Mouse (Mus musculus) frontal cortex, postnatal 10 days (tissue): Measurements from ENCODE around the gene Dnajc13.

Experiments used
- DNase-seq, 2 experiments: peaks; one replicate each; pipeline ENCODE4 v3.0.0; 2022; ENCODE audit warnings: low spot score in 2 of 2, mixed read lengths in 1 of 2

Gene Dnajc13

DNA sequence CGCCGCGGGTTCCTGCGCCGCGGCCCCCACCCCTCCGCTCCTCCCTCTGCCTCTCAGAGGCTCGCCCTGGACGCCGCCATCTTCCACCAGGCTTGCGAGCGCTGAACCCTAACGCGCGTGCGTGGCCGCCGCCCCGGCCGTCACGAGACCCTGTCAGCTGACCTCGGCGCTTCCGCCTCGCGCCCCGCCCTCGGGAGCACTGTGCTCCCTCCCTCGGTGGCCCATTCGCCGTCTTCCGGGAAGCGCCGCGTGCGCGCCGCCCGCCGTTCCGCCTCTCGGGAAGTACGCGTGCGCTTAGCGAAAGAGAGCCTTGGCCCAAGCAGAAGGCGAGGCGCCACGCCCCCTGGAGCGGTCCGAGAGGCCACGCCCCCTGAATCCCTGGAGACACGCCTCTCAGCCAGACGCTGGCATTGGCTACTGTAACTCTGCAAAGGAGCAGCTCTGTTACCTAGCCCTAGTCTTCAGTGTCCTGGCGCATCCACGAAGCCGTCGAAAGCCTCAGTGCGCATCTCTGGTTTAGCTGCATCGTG, at the start of gene Dnajc13:
Gene Dnajc13, minus strand, starts transcription at position 108 of the 530 bp plus-strand sequence.
- peak; percentile 97 to 98 for DNase-seq

DNA sequence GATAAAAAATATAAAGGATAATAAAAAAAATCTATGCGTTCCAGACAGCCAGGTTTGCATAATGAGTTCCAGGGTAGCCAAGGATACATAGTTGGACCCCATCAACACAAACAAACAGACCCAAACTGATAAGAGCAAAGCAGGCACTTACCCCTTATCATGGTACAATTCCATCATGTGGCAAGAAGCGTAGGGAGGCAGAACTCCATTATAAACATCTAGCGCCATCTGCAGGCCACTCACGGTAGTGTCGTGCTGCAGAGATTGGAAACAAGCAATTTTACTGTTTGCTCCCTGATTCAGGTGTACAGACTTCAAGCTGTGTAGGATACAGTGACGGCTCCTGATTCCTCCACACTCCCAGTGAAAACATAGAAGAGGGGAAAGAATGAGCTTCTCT, 44.0 kb upstream of the Dnajc13 start:
- peak; percentile 20 to 61 for DNase-seq

DNA sequence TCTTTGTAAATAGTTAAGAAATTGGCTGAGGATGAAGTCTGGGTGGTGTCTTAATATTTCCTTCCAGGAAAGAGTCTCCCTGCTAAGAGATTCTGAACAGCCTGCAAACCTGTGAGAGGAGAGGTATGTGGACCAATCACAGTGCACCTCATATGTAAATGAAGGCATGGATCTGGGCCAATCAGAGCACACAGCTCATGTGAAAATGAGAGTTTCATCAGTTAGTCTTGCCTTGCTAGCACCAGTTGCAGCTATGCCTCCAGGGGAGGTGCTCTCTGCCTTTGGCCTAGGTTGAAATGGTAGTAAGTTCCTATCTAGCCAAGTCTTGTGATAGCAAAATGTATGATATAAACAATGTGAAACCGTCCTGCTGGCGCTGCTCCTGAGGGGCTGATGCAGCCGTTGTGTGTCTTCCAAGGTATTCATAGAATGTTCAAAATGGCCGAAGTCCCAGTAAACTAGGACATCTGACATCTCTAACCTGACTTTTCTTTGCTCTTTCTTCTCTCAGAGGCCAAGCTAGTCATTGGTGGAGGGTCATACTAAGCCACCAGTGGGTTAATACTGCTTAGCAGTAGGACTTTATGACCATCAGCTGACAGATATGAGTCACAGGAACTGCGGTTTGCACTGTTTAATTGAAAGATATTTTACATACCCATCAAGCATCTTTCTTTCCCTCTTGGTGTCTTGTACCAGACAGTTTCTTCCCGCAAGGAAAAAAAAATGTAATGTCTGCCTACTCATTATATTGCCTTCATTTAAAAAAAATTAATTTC, 42.8 kb upstream of the Dnajc13 start:
- no peak for DNase-seq

DNA sequence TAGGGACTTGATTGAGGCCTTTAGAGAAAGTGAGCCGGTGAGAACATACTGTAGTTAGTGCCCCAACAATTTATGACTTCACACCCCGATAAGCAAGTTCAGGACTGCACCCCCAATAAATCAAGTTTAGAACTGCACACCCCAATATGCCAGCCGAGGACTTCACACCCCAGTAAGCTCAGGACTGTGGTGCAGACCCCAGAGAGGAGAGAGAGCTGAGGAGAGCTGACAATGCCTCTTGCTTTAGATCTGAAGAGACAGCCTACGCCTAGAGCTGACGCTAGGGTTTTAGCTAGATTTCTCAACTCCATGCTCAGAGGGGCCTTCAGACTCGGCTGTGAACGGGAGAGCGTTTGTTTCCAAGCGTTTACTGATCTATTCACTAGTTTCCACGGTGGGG, 42.1 kb upstream of the Dnajc13 start:
- DNase-seq: no peak

DNA sequence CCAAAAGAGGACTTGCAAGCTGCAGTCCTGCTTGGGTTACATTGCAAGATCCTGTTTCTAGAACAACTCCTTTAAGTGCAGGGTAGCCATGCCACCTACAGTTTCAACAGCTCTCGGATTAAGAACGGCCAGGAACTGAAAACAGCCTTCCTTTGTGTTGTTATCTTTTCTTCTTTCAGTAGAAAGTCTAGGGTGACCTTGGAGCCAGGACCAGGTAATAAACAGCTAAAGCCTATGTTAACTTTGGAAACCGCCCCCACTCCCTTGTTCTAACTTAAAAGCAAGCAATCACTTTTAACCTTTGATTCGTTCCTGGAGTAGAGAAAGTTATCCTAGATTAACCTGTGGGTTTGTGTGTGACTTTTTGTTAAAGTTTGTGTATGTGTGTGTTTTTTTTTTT, 41.6 kb upstream of the Dnajc13 start:
- no peak for DNase-seq

DNA sequence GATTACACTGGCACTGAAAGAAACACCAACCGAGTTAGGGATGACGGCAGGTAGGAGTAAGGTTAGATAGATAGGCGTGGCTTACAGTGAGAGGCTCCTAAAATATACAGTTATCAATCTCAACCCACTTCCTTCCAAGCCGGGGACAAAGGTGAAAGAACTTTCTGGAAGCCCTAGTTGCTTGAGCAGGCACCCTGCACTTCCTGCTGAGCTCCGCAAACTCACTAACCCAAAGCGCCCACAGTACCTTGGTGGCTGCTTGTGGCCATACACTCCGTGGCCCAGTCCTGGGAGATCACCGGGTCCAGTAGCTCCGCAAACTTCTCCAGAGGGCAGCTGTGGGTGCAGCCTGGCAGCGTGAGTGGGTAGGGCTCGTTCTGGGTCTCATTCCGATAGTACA, 37.8 kb upstream of the Dnajc13 start:
- DNase-seq: no peak

DNA sequence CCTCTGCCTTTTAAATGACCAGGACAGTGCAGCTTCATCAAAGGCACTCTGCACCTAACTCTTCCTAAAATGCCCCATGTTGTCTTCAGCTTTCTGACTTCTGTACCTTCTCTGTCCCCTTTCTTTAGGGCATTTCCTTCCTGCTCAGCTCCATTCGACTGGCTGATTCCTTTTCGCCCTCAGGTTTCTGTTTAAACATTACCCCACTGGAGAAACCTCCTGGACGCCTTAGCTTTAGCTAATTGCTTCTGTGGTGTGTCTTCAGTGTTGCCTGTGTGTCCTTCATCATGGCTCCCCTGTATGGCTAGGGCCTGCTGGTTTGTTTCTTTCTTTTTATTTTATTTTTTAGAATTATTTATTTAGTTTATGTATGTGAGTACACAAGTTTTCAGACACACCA, 34.3 kb upstream of the Dnajc13 start:
- DNase-seq: no peak

DNA sequence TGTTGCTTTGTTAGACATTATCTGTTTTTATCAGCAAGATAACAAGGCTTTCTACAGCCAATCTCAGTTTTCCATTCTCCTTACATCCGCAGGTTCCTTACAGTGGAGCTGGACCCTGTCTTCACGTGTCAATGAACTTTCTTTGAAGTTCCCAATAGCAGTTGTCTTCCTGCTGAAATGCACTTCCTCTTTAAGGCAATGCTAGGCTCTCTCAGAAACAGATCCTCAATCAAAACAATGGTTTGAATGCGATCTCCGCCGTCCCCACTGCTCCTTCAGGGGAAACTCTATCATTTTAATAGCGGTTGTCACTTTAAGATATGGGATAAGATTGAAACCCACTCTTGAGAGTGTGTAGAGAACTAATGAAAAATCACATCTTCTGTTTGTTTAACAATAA, 22.2 kb upstream of the Dnajc13 start:
- DNase-seq: no peak

DNA sequence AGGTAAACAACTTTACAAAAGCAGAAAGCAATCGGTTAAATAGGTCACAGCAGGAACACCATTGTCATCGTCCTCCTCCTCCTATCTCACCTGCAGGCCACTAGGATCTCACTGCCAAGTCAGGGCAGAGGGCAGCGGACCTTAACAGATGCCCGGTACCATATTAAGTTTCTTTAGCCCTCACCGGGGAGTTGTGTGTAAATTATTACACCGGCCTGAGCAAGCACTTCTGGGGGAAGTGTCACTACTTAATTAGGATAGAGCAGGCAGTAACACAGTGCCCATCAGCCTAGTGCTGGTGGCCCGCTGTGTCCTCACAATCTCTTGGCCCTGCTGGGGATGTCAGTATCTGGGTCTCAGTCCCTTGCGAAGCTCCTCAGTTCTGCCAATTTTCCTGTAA, 19.8 kb upstream of the Dnajc13 start:
- DNase-seq: no peak

DNA sequence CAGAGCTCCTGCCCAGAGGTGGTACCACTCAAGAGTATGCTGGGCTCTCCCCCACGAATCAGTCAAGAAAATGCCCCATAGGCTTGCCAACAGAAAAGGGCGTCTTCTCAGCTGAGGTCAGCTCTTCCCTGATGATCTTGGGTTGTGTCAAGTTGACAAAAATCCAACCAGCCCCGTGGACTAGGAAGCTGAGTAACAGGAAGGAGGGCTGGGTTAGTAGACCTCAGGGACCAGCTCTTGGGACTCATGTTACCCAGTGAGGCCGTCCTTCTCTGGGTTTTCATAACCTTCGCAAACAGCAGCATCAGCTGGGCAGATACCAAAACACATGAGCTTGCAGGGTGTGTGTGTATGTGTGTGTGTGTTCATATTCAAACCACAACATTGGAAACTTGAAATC, 19.0 kb upstream of the Dnajc13 start:
- no peak for DNase-seq

DNA sequence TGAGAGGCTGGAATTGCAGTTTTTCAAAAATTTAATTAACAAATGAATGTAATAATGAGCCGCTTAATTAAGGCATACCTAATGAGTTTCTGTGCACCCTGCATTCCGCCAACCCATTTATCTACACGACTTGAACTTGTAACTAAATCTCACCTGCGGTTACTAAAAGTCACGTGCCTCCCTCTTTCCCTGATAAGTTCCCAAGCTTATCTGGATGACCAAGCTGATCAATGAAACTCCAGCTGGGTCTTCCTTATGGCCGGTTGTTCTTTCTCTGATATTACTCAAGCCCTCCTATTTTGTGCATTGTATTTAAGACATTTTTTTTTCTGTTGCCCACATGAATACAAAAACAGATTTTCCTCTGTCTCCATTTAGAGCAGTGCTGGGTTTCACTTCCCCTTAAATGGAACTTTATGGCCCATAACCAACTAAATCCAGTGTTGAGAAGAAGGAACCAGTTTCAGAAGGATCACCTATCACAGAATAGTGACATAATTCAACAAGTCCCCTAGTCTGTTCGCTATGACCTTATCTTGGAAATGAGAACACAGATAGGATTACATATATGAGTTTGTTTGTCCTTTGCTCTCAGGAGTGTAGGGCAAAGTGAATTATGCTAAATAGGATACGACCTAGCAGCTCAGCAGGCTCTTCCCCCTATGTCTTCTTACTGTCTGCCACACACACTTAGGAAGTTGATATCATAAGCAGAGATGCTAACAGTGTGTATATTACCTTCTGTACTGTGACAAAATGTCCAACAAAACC, 18.2 kb upstream of the Dnajc13 start:
- no peak for DNase-seq

DNA sequence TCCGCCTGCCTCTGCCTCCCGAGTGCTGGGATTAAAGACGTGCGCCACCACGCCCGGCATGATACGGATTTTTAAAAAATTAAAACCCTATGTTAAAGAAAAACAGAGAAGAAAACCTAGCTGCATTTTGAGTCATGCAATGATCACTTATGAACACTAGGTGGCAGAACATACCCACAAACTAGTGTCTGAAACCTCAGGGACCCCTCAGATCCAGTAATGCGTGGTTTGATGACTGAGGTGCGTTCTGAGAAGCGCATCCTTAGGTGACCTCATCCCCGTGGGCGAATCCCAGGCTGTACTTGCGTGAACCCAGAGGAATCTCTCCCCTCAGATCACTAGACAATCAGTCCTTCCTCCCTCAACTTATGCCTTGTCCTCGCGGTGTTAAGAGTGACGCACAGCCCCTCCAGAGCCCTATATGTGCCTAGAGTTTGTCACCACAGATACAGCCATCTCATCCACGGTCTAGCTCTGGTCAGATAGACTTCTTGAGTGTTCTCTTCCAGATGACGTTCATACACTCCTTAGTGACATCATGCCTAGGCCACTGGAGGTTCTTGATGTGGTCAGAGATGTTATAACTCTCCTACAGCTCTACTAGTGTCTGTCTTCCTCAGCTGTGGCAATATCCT, 14.9 kb upstream of the Dnajc13 start:
- DNase-seq: peak; percentile 35 to 43

DNA sequence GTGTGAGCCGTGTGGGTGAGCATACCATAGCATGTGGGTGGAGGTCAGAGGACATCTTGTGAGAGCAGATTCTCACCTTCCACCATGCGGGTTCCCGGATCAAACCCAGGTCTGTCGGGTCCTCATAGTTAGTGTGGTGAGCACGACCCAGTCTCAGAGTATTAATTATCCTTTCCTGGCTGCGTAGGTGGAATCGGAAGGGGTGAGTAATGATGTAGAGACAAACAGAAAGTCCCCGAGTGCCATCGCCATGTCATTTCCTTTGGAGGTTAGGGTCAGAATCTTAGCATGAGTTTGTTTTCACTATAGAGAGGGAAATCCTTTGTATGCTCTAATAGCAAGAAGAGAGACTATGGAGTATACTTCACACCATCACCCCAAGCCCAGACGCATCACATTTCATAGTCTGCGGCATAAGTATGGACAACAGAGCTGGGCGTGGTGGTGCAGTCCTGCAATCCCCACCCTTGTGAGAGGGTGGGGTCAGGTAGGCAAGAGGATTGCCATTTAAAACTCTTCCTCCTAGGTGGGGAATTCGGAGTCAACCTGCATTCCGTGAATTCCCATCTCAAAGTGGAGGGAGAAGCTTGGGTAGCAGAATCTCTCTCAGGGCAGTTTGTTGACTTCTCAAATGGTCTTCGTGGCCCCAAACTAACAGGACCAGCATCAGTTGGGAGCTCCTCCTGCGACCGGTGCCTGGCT, 12.5 kb upstream of the Dnajc13 start:
- no peak for DNase-seq

DNA sequence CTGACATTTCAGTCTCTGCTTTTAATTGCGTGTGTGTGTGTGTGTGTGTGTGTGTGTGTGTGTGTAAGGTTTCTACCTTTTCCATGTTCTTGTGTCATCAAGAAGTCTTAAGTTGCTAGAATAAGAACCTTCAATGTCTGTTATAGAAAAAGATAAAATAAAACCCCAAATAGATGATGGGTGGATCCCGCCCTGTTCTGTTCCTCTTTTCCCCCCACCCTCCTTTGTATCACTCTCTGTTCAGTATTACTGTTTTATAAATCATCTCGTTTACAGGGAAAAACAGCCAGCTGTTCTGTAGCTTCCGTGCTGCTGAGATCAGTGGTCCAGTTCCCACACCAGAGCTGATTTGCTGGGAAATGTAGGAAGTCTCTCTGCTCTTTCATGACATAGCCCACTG, 9.3 kb upstream of the Dnajc13 start:
- DNase-seq: no peak

DNA sequence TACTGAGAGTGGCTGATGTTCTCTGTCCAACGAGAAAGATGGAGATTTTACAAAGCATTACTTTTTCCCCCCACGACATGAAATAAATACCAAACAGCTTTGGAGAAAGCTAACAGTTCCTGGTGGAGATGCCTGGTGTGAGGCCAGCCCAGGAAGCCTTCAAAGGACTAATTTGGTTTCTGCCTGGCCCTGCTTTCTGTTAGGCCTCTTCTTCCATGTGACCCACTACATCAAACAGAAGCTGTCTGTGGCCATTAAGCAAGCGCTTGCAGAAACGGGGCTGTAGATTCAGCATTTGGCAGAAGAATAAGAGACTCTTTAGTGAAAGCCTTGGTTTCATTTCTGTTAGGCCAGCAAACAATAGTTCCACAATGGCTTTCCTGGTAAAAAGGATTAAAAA, 8.9 kb upstream of the Dnajc13 start:
- DNase-seq: no peak

DNA sequence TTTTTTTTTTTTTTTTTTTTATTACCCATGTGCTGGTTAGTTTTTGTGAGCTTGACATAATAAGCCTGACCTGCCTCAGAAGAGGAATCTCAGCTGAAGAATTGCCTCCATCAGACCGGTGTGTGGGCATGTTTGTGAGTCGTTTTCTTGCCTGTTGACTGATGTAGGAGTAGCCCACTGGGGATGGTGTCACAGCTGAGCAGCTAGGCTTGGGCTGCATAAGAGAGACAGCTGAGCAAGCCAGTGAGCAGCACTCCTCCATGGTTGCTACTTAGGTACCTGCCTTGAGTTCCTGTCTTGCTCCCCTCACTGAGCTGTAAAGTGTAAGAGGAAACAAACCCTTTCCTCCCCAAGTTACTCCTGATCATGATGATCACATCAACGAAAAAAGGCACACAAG, 7.2 kb upstream of the Dnajc13 start:
- no peak for DNase-seq

DNA sequence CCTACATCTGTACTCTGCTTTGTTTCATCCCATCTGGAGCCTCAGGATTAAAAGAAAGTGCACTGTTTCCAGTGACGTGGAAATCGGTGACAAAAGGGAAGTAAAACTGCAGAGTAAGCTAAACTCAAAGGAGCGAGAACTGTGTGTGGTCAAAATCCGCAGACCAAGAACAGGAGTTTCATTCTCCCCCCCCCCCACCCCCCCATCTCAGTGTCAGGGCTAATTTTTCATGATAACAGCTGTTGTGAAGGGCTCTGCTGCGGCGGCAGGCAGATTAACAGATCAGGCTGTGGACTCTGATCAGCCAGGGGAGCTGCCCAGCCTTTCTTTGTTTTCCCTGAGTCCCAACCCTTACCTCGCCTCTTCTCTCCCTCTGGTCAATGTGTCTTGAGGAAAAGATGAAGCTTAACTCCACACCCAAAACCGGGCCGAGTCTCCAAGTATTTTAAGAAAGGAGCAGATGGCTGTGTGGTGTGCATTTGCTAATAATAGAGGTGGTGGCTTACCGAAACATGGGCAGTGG, 6.7 kb upstream of the Dnajc13 start:
- no peak for DNase-seq

DNA sequence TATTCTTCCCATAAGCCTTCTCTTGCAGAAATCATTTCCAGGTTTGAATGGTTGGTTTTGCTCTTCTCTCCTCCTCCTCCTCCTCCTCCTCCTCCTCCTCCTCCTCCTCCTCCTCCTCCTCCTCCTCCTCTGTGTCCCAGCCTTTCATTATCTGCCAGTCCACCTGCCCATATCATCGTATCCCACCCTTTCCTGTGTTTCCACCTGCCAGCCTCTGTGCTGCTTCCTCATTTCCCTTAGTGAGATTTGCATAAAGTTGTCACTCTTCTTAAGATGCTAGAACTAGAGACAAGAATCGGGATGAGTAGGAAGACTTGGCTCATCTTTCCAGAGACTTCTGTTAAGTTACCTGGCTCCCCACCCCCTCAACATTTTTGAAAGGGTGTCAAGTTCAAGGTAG, 1.8 kb upstream of the Dnajc13 start:
- no peak for DNase-seq

DNA sequence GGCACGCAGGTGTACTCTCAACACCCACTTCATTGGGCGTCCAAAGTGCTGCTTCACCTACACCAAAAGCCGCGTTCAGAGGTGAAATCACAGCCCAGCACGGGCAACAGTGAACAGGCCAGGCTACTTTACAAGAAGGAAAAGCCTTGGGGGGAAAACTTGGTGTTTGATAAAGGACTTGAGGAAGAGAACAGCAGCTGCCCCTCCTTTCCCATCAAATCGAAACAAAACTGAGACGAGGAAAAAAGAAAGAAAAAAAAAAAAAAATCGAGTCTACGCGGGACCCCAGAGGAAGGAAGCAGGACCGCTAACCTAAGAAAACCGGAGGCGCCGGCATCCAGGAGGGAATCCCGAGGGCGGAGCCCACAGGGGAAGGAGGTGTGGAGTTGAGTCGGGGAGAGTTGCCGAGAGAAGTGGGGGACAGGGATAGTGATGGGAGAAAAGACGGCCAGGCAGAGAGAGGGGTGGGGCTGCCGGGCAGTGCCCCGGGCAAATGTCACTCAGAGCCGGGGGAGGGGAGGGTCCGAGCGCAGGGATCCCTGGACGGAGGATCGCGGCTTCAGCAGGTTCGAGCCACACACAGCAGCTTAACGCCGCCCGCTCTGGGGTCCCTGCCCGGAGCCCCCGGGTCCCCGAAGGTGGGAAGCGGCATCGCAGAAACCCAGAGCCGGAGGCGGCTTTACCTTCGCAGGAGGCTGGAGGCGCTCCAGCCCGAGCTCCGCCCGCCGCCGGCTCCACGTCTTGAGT, 541 bp downstream of the Dnajc13 start:
- DNase-seq: peak in 1 of 2 experiments; percentile 33

DNA sequence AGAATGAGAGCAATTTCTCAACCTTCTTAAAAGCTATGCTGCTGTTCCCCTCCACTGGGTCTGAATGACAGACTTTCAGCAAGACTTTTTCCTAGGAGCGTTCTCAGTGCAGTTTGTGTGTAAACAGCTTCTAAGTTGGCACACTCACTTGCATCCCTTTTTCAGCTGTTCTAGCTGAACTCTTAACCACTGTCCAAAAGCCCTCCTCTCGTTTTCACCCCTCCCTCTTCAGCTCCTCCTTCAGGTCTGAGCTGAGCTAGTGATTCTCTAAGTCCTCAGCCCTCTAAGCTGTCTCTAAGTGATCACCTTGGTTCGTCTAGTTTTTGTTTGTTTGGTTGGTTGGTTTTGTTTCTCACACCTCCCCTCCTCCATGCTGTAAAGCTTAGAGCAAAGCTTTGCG, 2.4 kb downstream of the Dnajc13 start:
- DNase-seq: no peak

DNA sequence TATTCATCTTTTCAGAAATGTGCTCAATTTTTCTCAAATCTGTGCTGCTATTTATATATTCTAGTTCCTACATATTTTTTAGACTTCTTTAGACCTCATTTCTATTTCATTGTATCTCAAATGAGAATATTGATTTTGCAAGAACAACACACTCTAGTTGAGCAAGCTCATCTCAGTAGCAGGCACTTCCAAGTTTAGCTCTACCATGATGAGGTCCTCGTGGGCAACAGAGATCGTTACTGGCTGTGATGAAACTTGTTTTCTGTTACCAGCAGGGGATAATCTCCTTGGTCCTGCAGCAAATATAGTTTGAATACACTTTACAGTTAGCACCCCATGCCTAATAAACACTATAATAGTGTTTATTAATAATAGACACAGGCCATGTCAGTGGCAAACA, 6.6 kb downstream of the Dnajc13 start:
- no peak for DNase-seq
